Mouse (Mus musculus) liver, embryonic 15.5 days (tissue): ENCODE measurements around the gene Rab25. TPM values are rescaled to one million over a fixed set of nuclear protein-coding genes. Genes with fewer than 3 reads are reported as not detected.

Experiments
- ATAC-seq: fragments of 200-750 bp; cut with Nextera tagmentation; 2 replicates; pipeline ENCODE4 v1.8.0; 2017; ENCODE audit warnings: moderate number of reproducible peaks, mild to moderate bottlenecking, moderate library complexity; ENCODE audit not compliant: insufficient read depth
- H3K27ac ChIP-seq: fragments of 300-500 bp; sonication (generic); replicated peaks from 2 replicates; pipeline ENCODE4 v1.5.1; 2015; ENCODE audit warnings: mild to moderate bottlenecking, inconsistent platforms
- H3K27me3 ChIP-seq: fragments of 300-500 bp; sonication (generic); 2 replicates; pipeline ENCODE4 v1.6.1; 2015; ENCODE audit warnings: mild to moderate bottlenecking, inconsistent platforms
- H3K36me3 ChIP-seq: fragments of 300-500 bp; sonication (generic); replicated peaks from 2 replicates; pipeline ENCODE4 v1.6.1; 2015; ENCODE audit warnings: moderate library complexity, mild to moderate bottlenecking, inconsistent platforms
- H3K4me1 ChIP-seq: fragments of 300-500 bp; sonication (generic); replicated peaks from 2 replicates; pipeline ENCODE4 v1.6.1; 2015; ENCODE audit warnings: inconsistent platforms
- H3K4me2 ChIP-seq: fragments of 300-500 bp; sonication (generic); 2 replicates; pipeline ENCODE4 v1.6.1; 2015; ENCODE audit warnings: moderate library complexity, mild to moderate bottlenecking, inconsistent platforms
- H3K4me3 ChIP-seq: fragments of 300-500 bp; sonication (generic); replicated peaks from 2 replicates; pipeline ENCODE4 v1.5.1; 2015; ENCODE audit warnings: mild to moderate bottlenecking, inconsistent platforms
- H3K9ac ChIP-seq: fragments of 300-500 bp; sonication (generic); 2 replicates; pipeline ENCODE4 v1.6.1; 2015; ENCODE audit warnings: moderate library complexity, mild to moderate bottlenecking, inconsistent platforms
- H3K9me3 ChIP-seq: fragments of 300-500 bp; sonication (generic); replicated peaks from 2 replicates; pipeline ENCODE4 v1.6.1; 2016; ENCODE audit warnings: inconsistent platforms
- WGBS: fragments of 180-500 bp; shearing (Covaris S2); methylation state at CpG from one replicate; pipeline ENCODE4 v1.1.7; 2015; ENCODE audit warnings: mixed read lengths; ENCODE audit not compliant: insufficient replicate concordance; 5-methylcytosine and 5-hydroxymethylcytosine counted together
- polyA plus RNA-seq: library from polyadenylated mRNA; unstranded; fragments of >200 nt; fragmentation: Nextera tagmentation; extraction: Ambion mirVana; gene quantifications from 2 replicates; pipeline ENCODE4 v1.2.1, GENCODE M21; 2015

Gene Rab25
- polyA plus RNA-seq, 1 experiment from 2014 or later, result not detected

- peaks cover 67% of the 10 kb centered on the region for H3K4me1 ChIP-seq
- ATAC-seq, result peak; percentile 91
- peak within 1 kb of the TSS; percentile 53 for H3K4me3 ChIP-seq
- H3K9me3 ChIP-seq, result no peaks in the 10 kb centered on the region
- H3K36me3 ChIP-seq, result no peaks in the 10 kb centered on the region
- peaks cover 21% of the 10 kb centered on the region for H3K27me3 ChIP-seq
- peak within 1 kb of the TSS; percentile 53 for H3K9ac ChIP-seq
- H3K4me2 ChIP-seq, result peak within 1 kb of the TSS; percentile 87
- H3K27ac ChIP-seq, result peak within 1 kb of the TSS; percentile 78
- WGBS, result under 1% methylated on average over 31 of the region's 31 CpGs
Measured at GRCm38 (mm10) chr3:88509692-88510420, 38.2 kb downstream of the Rab25 start, which contains the start of gene Lmna. Lmna (minus strand) TSS chr3:88509956.

GRCm38 (mm10) chr3:88509250-88509649 lies 38.9 kb downstream of the Rab25 start:
- 48% methylated on average over 3 of the region's 3 CpGs for WGBS
- Histone ChIP-seq H3K36me3 (no peaks in the 10 kb centered on the region), H3K27ac (peak overlapping the region; percentile 78), H3K4me3 (peak overlapping the region; percentile 53), H3K4me1 (peaks cover 64% of the 10 kb centered on the region), H3K9ac (0 out of 2 replicates have a peak overlapping the region, but pooled peaks have one; percentile 53), H3K27me3 (peaks cover 21% of the 10 kb centered on the region), H3K4me2 (peak overlapping the region; percentile 87), H3K9me3 (no peaks in the 10 kb centered on the region)
- ATAC-seq, result no peak

GRCm38 (mm10) chr3:88505765-88506164 lies 42.3 kb downstream of the Rab25 start:
- no peaks in the 10 kb centered on the region for H3K36me3 ChIP-seq
- H3K4me3 ChIP-seq, result no peak overlapping the region
- H3K4me1 ChIP-seq, result peaks cover 68% of the 10 kb centered on the region
- H3K27ac ChIP-seq, result no peak overlapping the region; the same call in 1 of the 2 replicates
- no peak overlapping the region for H3K4me2 ChIP-seq
- no peak overlapping the region for H3K9ac ChIP-seq
- ATAC-seq, result no peak
- 0 out of 2 replicates have a peak, but pooled peaks cover 5% of the 10 kb centered on the region for H3K27me3 ChIP-seq
- 54% methylated on average over 7 of the region's 7 CpGs for WGBS
- no peaks in the 10 kb centered on the region for H3K9me3 ChIP-seq

GRCm38 (mm10) chr3:88505081-88505480 lies 43.0 kb downstream of the Rab25 start:
- Histone ChIP-seq H3K4me3 (no peak overlapping the region), H3K36me3 (peaks cover 2% of the 10 kb centered on the region; the same call in 1 of the 2 replicates), H3K27me3 (0 out of 2 replicates have a peak, but pooled peaks cover 5% of the 10 kb centered on the region), H3K27ac (no peak overlapping the region), H3K9me3 (no peaks in the 10 kb centered on the region), H3K9ac (no peak overlapping the region), H3K4me2 (no peak overlapping the region), H3K4me1 (peaks cover 68% of the 10 kb centered on the region)
- no peak for ATAC-seq
- WGBS, result 67% methylated on average over 6 of the region's 6 CpGs

GRCm38 (mm10) chr3:88503881-88504746 lies 44.0 kb downstream of the Rab25 start:
- H3K4me2 ChIP-seq, result peak overlapping the region; percentile 96; the same call in 1 of the 2 replicates
- peaks cover 67% of the 10 kb centered on the region for H3K4me1 ChIP-seq
- 0 out of 2 replicates have a peak, but pooled peaks cover 5% of the 10 kb centered on the region for H3K27me3 ChIP-seq
- no peaks in the 10 kb centered on the region for H3K9me3 ChIP-seq
- no peak overlapping the region for H3K9ac ChIP-seq
- no peak for ATAC-seq
- H3K4me3 ChIP-seq, result no peak overlapping the region
- H3K27ac ChIP-seq, result peak overlapping the region; percentile 88; the same call in 1 of the 2 replicates
- 41% methylated on average over 8 of the region's 8 CpGs for WGBS
- peaks cover 10% of the 10 kb centered on the region for H3K36me3 ChIP-seq

- Histone ChIP-seq H3K36me3 (peaks cover 17% of the 10 kb centered on the region), H3K4me3 (peak overlapping the region; percentile 96), H3K9me3 (no peaks in the 10 kb centered on the region), H3K27me3 (0 out of 2 replicates have a peak, but pooled peaks cover 5% of the 10 kb centered on the region), H3K27ac (peak overlapping the region; percentile 88), H3K4me1 (peaks cover 72% of the 10 kb centered on the region), H3K4me2 (peak overlapping the region; percentile 96), H3K9ac (peak overlapping the region; percentile 96; the same call in 1 of the 2 replicates)
- 35% methylated on average over 4 of the region's 4 CpGs for WGBS
- ATAC-seq, result no peak
Measured at GRCm38 (mm10) chr3:88503505-88503863, 44.6 kb downstream of the Rab25 start.

- H3K9me3 ChIP-seq, result no peaks in the 10 kb centered on the region
- H3K9ac ChIP-seq, result peak overlapping the region; percentile 96
- 2% methylated on average over 55 of the region's 55 CpGs for WGBS
- peak overlapping the region; percentile 96 for H3K4me2 ChIP-seq
- peaks cover 23% of the 10 kb centered on the region for H3K36me3 ChIP-seq
- peak overlapping the region; percentile 96 for H3K4me3 ChIP-seq
- peak; percentile 91 for ATAC-seq
- 0 out of 2 replicates have a peak, but pooled peaks cover 5% of the 10 kb centered on the region for H3K27me3 ChIP-seq
- peak overlapping the region; percentile 88 for H3K27ac ChIP-seq
- H3K4me1 ChIP-seq, result peaks cover 76% of the 10 kb centered on the region
Measured at GRCm38 (mm10) chr3:88502641-88503504, 45.2 kb downstream of the Rab25 start.

- no peak for ATAC-seq
- Histone ChIP-seq H3K27ac (peak overlapping the region; percentile 88), H3K4me3 (peak overlapping the region; percentile 96), H3K4me1 (peaks cover 79% of the 10 kb centered on the region), H3K9ac (peak overlapping the region; percentile 96), H3K4me2 (peak overlapping the region; percentile 96), H3K9me3 (no peaks in the 10 kb centered on the region), H3K36me3 (peaks cover 29% of the 10 kb centered on the region), H3K27me3 (0 out of 2 replicates have a peak, but pooled peaks cover 5% of the 10 kb centered on the region)
- WGBS, result 28% methylated on average over 11 of the region's 11 CpGs
Measured at GRCm38 (mm10) chr3:88502031-88502571, 46.0 kb downstream of the Rab25 start.

- 23% methylated on average over 6 of the region's 6 CpGs for WGBS
- H3K27ac ChIP-seq, result peak overlapping the region; percentile 88
- H3K4me1 ChIP-seq, result peaks cover 83% of the 10 kb centered on the region
- H3K36me3 ChIP-seq, result peaks cover 30% of the 10 kb centered on the region
- H3K9ac ChIP-seq, result peak overlapping the region; percentile 96
- H3K4me2 ChIP-seq, result peak overlapping the region; percentile 96
- no peaks in the 10 kb centered on the region for H3K9me3 ChIP-seq
- peak; percentile 38 for ATAC-seq
- 0 out of 2 replicates have a peak, but pooled peaks cover 5% of the 10 kb centered on the region for H3K27me3 ChIP-seq
- H3K4me3 ChIP-seq, result peak overlapping the region; percentile 96
Measured at GRCm38 (mm10) chr3:88501366-88502030, 46.6 kb downstream of the Rab25 start.
